Mouse (Mus musculus): ENCODE results near the gene Zfp683.

GRCm38 (mm10) chr4:134082460-134082859 is 28.8 kb downstream of the Zfp683 start:
- TF ChIP-seq CTCF (IDR thresholded peaks at IDR 0.05; ENCODE audit: borderline replicate concordance, extremely low read depth, insufficient read depth, insufficient read length) (no peak), POLR2A (IDR thresholded peaks at IDR 0.05; ENCODE audit: borderline replicate concordance, extremely low read depth, insufficient read depth, insufficient read length, poor library complexity, severe bottlenecking) (no peak)
